Mouse (Mus musculus): ENCODE measurements at regions not wholly inside any gene's neighbourhood (a gene's known extent, or its start where the extent isn't known, plus 50 kb on each side); places are given as distances from the start of the nearest gene placed in this dataset.
A peak's percentile ranks its signal among the peaks of the same experiment; 100 is the strongest.

DNA sequence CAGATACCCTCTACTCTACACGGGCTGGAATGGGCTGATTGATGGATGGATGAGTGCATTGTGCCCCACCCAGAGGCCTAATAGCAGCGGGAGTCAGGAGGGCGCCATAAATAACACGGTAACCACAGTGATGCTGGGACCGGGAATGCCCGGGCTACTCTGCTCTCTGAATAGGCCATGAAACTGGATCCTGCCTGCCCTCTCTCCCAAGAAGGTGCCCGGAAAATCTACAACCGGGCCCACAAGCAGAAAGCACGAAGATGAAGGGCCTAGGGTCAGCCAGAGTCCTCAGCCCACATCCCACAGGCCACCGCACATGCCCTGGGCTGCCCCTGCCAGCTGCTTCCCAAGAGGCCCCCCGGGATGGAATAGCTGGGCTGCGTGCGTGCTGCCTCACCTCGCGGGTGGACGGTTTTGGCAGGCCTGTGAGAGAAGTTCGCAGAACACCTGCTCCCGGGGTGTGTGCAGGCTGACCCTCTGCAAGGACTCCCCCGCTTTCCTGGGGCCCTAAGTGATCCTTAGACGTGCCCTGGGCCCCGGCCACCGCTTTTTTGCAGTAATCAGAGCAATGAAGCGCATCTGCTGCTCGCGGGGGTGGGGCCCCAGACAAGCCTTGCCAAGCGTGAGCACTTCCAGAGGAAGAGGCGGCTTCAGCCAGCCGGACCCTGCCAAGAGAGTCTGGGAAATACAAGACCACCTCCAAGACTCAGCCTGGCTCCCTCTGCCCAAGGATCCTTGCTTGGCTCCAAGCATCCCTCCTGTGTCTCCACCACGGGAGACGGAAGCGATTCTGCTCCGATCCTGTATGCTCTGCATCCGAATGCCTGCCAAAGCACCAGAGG, 106.7 kb upstream of the Tbx3 start:
- Histone ChIP-seq H3K4me1 (peaks cover 16% of the 10 kb centered on the region), H3K9me3 (replicated peaks) (no peaks in the 10 kb centered on the region), H3K36me3 (no peaks in the 10 kb centered on the region), H3K27me3 (ENCODE audit: low read depth, poor library complexity, severe bottlenecking) (peaks cover 61% of the 10 kb centered on the region), H3K4me3 (peak overlapping the region; percentile 16), H3K27ac (peak overlapping the region; percentile 14; the same call in 1 of the 2 replicates)
- DNase-seq (ENCODE audit: low spot score) = peak; percentile 67
- WGBS = 13% methylated on average over 33 of the region's 33 CpGs

DNA sequence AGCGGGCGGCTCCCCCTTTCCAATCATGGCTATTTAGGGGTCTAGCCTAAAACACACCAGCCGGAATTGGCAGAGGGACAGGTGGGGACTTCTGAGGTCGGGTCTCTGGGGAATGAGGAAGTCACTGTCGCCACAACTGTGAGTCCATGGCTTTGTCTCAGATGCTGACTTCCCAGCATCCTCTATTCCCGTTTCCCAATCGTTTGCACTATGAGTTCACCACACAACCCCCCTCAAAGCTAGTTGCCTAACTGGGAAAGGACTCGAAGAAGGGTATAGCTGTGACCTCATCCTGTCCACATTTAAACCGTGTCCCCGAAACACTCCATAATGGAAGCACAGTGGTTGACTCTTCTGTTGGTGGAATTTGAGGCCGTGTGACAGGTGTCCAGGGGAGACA, 102.8 kb upstream of the Tbx3 start:
- Histone ChIP-seq H3K27me3 (ENCODE audit: low read depth, poor library complexity, severe bottlenecking) (peaks cover 55% of the 10 kb centered on the region), H3K4me1 (peaks cover 16% of the 10 kb centered on the region), H3K4me3 (no peak overlapping the region), H3K9me3 (replicated peaks) (peaks cover 3% of the 10 kb centered on the region; the same call in 1 of the 2 replicates), H3K27ac (no peak overlapping the region), H3K36me3 (no peaks in the 10 kb centered on the region)
- 91% methylated on average over 11 of the region's 11 CpGs for WGBS
- DNase-seq (ENCODE audit: low spot score) = no peak

DNA sequence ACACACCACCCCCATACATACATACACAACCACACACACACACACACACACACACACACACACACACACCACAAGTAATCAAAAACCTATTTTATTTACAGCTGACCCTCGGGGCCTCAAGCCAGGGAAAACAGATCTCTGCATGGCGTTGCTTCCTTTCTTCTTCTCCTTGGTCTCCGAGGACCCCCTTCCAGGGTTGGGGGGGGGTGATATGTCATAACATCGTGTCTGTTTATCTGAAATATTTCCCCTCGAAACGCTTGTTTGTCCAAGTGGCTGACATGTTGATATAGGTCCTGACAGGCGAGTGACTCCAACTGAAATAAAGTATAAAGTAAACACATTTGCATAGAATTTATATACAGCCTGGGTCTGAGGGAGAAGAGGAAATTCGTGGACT, 100.4 kb upstream of the Tbx3 start:
- Histone ChIP-seq H3K27ac (no peak overlapping the region), H3K27me3 (ENCODE audit: low read depth, poor library complexity, severe bottlenecking) (peaks cover 31% of the 10 kb centered on the region), H3K9me3 (replicated peaks) (peaks cover 8% of the 10 kb centered on the region; the same call in 1 of the 2 replicates), H3K36me3 (peaks cover 5% of the 10 kb centered on the region), H3K4me1 (peaks cover 3% of the 10 kb centered on the region), H3K4me3 (no peak overlapping the region)
- DNase-seq (ENCODE audit: low spot score) = no peak
- 70% methylated on average over 8 of the region's 8 CpGs for WGBS

DNA sequence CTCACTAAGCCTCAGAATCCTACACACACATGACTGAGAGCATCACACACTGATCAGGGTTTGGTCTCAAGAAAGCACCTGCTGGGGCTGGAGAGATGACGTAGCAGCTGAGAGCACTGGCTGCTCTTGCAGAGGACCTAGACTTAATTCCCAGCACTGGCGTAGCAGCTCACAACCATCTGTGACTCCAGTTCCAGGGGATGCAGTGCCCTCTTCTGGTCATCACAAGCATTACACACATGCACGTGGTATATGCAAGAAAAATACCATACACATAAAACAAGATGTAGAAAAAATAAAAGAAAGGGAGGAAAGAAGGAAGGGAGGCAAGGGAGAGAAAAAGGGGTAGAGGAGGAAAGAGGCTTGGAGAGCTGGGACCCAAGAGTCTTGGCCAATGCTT, 98.8 kb upstream of the Tbx3 start:
- peaks cover 9% of the 10 kb centered on the region for H3K4me1 ChIP-seq
- 91% methylated on average over 3 of the region's 3 CpGs for WGBS
- no peak overlapping the region for H3K27ac ChIP-seq
- H3K27me3 ChIP-seq (ENCODE audit: low read depth, poor library complexity, severe bottlenecking) = 0 out of 2 replicates have a peak, but pooled peaks cover 15% of the 10 kb centered on the region
- H3K9me3 ChIP-seq (replicated peaks) = peaks cover 8% of the 10 kb centered on the region; the same call in 1 of the 2 replicates
- peaks cover 5% of the 10 kb centered on the region for H3K36me3 ChIP-seq
- DNase-seq (ENCODE audit: low spot score) = no peak
- H3K4me3 ChIP-seq = no peak overlapping the region

DNA sequence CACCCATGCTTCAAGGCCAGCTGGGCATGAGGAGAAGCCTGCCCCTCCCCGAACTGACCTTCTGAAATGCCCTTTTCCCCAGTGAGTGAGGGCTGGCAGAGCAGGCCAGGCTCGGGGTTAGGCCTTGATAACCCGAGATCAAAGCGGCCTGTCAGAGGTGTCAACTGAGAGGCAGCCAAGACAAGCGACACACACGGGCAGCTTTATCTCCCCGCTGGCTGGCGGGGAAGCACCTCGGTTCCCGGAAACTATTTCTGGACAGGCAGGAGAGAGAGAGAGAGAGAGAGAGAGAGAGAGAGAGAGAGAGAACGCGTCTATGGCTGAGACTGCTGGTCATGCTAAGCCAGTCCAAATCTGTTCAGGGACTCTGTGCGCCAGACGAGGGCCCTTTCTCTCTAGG, 95.3 kb upstream of the Tbx3 start:
- Histone ChIP-seq H3K27me3 (ENCODE audit: low read depth, poor library complexity, severe bottlenecking) (no peaks in the 10 kb centered on the region), H3K27ac (no peak overlapping the region), H3K9me3 (replicated peaks) (peaks cover 8% of the 10 kb centered on the region; the same call in 1 of the 2 replicates), H3K4me1 (peaks cover 9% of the 10 kb centered on the region), H3K4me3 (no peak overlapping the region), H3K36me3 (peaks cover 5% of the 10 kb centered on the region)
- 10% methylated on average over 14 of the region's 14 CpGs for WGBS
- no peak for DNase-seq (ENCODE audit: low spot score)

DNA sequence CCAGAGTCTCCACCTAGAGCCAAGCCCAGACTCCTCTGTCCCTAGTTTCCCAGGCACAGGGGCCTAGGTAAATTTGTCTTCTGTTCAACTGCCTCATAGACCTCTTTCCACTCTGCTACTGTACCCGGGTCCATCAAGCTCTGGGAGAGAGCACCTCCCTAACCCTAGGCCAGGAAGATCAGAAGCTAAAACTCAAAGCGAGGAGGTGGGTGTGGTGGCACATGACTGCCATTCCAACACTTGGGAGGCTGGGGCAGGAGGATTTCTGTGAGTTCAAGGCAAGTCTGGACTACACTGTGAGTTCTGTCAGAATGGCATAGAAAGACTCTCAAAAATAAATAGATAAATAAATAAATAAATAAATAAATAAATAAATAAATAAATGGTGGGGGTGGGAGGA, 91.2 kb upstream of the Tbx3 start:
- H3K4me1 ChIP-seq = peaks cover 9% of the 10 kb centered on the region
- H3K4me3 ChIP-seq = no peak overlapping the region
- H3K9me3 ChIP-seq (replicated peaks) = 0 out of 2 replicates have a peak, but pooled peaks cover under 1% of the 10 kb centered on the region
- no peaks in the 10 kb centered on the region for H3K36me3 ChIP-seq
- no peaks in the 10 kb centered on the region for H3K27me3 ChIP-seq (ENCODE audit: low read depth, poor library complexity, severe bottlenecking)
- DNase-seq (ENCODE audit: low spot score) = no peak
- no peak overlapping the region for H3K27ac ChIP-seq
- 92% methylated on average over 2 of the region's 2 CpGs for WGBS

DNA sequence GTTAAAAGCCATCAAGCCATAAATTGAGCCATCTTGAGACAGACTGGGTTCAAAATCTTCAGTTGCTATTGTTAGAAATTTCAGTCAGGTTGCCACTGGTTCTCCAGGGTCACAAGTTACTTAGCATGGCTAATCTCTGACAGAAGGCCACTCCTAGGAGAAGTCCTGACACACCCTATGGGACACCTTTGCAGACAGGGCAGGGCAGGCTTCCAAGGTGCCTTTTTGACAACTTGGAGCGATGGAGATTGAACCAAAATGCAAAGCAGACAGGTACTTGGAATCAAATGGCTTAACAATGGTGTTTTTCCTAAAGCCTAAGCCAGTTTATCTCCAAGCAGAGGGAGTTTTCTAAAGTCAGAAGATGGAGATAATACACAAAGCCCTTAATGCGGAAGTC, 90.7 kb upstream of the Tbx3 start:
- WGBS = 81% methylated on average over 2 of the region's 2 CpGs
- no peaks in the 10 kb centered on the region for H3K9me3 ChIP-seq (replicated peaks)
- no peaks in the 10 kb centered on the region for H3K27me3 ChIP-seq (ENCODE audit: low read depth, poor library complexity, severe bottlenecking)
- H3K27ac ChIP-seq = no peak overlapping the region
- H3K4me3 ChIP-seq = no peak overlapping the region
- H3K4me1 ChIP-seq = peaks cover 8% of the 10 kb centered on the region
- DNase-seq (ENCODE audit: low spot score) = no peak
- no peaks in the 10 kb centered on the region for H3K36me3 ChIP-seq

DNA sequence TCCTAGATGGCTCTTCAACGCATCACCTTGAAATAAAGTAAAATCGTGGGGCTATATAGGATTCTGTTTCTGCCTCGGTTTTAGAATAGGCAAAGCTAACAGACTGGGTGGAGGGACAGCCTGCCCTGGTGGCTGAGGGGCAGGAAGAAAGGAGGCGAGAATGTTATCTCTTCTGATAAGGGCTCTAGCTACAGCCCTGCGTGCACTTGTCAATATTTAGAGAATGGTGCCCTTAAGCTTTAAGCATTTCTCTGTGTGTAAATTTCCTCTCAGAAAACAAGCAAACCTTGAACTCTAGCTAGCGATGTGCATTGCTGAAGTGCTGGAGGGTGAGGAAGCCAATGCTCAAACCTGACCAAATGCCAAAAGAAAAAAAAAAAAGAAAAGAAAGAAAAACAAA, 90.1 kb upstream of the Tbx3 start:
- Histone ChIP-seq H3K4me3 (no peak overlapping the region), H3K36me3 (no peaks in the 10 kb centered on the region), H3K9me3 (replicated peaks) (no peaks in the 10 kb centered on the region), H3K27ac (no peak overlapping the region), H3K4me1 (peaks cover 2% of the 10 kb centered on the region; the same call in 1 of the 2 replicates), H3K27me3 (ENCODE audit: low read depth, poor library complexity, severe bottlenecking) (no peaks in the 10 kb centered on the region)
- no peak for DNase-seq (ENCODE audit: low spot score)
- WGBS = 65% methylated on average over 6 of the region's 6 CpGs

DNA sequence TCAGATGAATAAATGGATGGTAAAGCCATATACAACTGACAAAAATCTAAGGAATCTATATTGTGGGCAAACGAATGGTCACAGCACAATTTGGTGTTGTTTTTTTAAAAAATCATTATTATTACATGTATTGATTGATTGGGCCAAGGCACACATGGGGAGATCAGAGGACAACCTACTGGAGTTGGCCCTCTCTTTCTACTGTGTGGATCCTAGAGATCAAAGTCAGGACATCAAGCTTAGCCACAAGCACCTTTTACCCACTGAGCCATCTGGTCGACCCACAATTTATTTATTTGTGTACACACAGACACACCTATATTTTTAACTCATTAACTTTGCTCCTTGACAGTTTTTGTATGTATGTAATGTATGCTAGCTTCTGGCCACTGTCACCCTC, 89.7 kb upstream of the Tbx3 start:
- H3K4me3 ChIP-seq = no peak overlapping the region
- H3K27me3 ChIP-seq (ENCODE audit: low read depth, poor library complexity, severe bottlenecking) = no peaks in the 10 kb centered on the region
- H3K9me3 ChIP-seq (replicated peaks) = no peaks in the 10 kb centered on the region
- H3K36me3 ChIP-seq = no peaks in the 10 kb centered on the region
- no peak for DNase-seq (ENCODE audit: low spot score)
- H3K27ac ChIP-seq = no peak overlapping the region
- no peaks in the 10 kb centered on the region for H3K4me1 ChIP-seq
- WGBS = 78% methylated on average over 2 of the region's 2 CpGs

DNA sequence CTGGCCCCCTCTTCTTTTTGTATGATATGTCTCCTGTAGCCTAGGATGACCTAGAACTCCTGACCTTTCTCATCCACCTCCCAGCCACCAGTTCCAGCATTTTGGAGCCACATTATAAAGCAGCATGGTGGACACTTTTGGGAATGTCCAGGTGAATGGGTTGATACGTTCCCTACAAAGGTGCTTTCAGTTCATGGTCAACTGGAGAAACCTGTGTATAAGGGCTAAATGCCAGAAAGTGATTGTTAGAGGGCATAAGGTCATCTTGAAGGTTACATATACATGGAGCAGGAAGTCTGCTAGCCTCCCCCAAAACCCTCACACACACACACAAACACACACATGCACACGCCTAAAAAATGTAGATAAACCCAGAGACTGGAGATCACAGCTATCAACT, 86.1 kb upstream of the Tbx3 start:
- peaks cover 19% of the 10 kb centered on the region for H3K4me1 ChIP-seq
- no peaks in the 10 kb centered on the region for H3K9me3 ChIP-seq (replicated peaks)
- DNase-seq (ENCODE audit: low spot score) = no peak
- WGBS = 86% methylated on average over 2 of the region's 2 CpGs
- H3K27me3 ChIP-seq (ENCODE audit: low read depth, poor library complexity, severe bottlenecking) = peaks cover 23% of the 10 kb centered on the region
- H3K4me3 ChIP-seq = no peak overlapping the region
- H3K36me3 ChIP-seq = no peaks in the 10 kb centered on the region
- H3K27ac ChIP-seq = no peak overlapping the region

DNA sequence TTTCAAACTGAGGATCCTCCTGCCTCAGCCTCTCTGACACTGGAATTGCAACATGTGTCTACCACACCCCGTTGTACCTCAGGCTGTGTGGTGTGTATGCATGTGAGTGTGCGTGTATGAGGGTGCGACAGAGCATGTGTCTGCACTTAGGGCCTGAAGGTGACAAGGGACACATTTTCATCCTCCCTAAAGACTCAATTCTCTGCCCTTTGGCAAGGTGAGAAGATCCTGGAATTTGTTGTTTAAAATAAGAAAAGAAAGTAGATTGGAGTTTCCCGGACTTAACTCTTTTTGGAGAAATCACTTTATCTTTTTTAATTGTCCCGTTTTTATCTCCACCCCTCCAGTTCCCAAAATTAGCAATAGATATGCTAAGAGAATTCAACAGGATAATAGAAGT, 85.6 kb upstream of the Tbx3 start:
- Histone ChIP-seq H3K27me3 (ENCODE audit: low read depth, poor library complexity, severe bottlenecking) (peaks cover 29% of the 10 kb centered on the region), H3K36me3 (no peaks in the 10 kb centered on the region), H3K9me3 (replicated peaks) (no peaks in the 10 kb centered on the region), H3K4me1 (peaks cover 19% of the 10 kb centered on the region), H3K27ac (no peak overlapping the region), H3K4me3 (no peak overlapping the region)
- no peak for DNase-seq (ENCODE audit: low spot score)
- 96% methylated on average over 5 of the region's 5 CpGs for WGBS

DNA sequence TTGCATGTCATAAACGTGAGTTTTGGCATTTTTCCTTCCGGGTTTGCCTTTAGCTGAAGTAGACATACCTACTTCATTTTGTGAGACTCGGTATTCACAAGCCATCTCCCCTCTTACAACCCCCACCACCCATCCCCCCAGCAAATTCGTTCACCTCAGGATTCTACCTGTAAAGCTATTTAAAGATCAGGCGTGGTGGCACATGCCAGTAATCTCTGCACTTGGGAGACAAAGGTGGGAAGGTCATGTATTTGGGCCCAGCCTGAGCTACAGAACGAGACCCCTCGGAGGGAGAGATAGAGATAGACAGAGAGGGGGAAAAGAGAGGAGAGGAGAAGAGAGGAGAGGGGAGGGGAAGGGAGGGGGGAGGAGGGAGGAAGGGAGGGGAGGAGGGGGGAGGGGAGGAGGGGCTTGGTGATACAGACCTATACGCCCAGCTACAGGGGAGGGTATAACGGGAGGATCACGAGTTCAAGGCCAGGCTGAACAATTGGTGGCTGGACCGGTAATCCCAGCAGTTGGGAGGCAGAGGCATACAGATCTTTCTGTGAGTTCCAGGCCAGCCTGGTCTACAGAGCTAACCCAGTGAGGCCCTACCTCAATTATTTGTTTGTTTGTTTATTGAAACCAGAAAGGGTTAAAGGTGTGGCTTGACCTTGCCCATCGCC, 83.9 kb upstream of the Tbx3 start:
- WGBS = 82% methylated on average over 12 of the region's 12 CpGs
- Histone ChIP-seq H3K27me3 (ENCODE audit: low read depth, poor library complexity, severe bottlenecking) (peaks cover 32% of the 10 kb centered on the region), H3K4me3 (no peak overlapping the region), H3K27ac (no peak overlapping the region), H3K9me3 (replicated peaks) (no peaks in the 10 kb centered on the region), H3K36me3 (no peaks in the 10 kb centered on the region), H3K4me1 (peaks cover 19% of the 10 kb centered on the region)
- no peak for DNase-seq (ENCODE audit: low spot score)

DNA sequence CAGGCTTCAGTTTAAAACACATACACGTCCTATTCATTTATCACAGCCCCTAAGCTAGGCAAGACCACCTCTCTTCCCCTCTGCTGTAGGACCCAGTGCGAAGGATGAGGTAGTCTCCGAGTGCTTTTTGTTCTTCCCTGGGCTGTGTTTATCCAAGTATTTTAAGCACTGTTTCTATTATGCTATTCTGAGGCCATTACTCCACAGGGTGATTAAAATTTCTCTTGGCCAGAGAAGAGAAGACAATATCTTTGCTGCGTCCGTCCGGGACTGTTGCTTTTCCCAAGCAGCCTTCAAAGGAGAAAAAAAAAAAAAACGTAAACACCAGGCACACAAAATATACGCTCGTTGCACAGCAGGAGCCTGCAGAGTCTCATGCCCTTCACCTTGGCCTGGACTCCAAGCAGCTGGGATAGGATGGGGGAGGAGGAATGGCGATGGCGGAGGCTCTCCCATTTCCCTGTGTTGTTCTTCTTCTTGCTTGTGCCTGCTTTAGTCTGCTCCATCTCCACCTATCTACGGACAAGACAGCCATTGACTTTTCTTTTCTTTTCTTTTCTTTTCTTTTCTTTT, 83.1 kb upstream of the Tbx3 start:
- H3K4me3 ChIP-seq = no peak overlapping the region
- H3K36me3 ChIP-seq = no peaks in the 10 kb centered on the region
- H3K27me3 ChIP-seq (ENCODE audit: low read depth, poor library complexity, severe bottlenecking) = peaks cover 32% of the 10 kb centered on the region
- 55% methylated on average over 12 of the region's 12 CpGs for WGBS
- no peaks in the 10 kb centered on the region for H3K9me3 ChIP-seq (replicated peaks)
- peaks cover 19% of the 10 kb centered on the region for H3K4me1 ChIP-seq
- no peak for DNase-seq (ENCODE audit: low spot score)
- H3K27ac ChIP-seq = no peak overlapping the region

All from limb, embryonic 10.5 days (tissue).